Mouse (Mus musculus) liver, embryonic 14.5 days (tissue): ENCODE measurements at regions not wholly inside any gene's neighbourhood (a gene's known extent, or its start where the extent isn't known, plus 50 kb on each side); places are given as distances from the start of the nearest gene placed in this dataset.

Experiments
- CTCF ChIP-seq: IDR thresholded peaks from 2 replicates; pipeline ENCODE4 v1.5.1; 2016; ENCODE audit warnings: antibody characterized with exemption, low read depth, control low read depth
- EP300 ChIP-seq: IDR thresholded peaks from 2 replicates; pipeline ENCODE4 v1.6.1; 2016; ENCODE audit warnings: antibody characterized with exemption, low read depth

- no peak for TF ChIP-seq EP300
- TF ChIP-seq CTCF, result no peak
Observed at GRCm38 (mm10) chr5:16470366-16470982, 82.8 kb upstream of the Hgf start.
